Mouse (Mus musculus) fibroblast of lung, adult 2 months (primary cell): ENCODE results near the gene 1700025C18Rik.

Experiments used
- DNase-seq: peaks from one replicate; pipeline ENCODE4 v3.0.0-alpha.2; 2011; ENCODE audit warnings: low read depth

1700025C18Rik gene

DNA sequence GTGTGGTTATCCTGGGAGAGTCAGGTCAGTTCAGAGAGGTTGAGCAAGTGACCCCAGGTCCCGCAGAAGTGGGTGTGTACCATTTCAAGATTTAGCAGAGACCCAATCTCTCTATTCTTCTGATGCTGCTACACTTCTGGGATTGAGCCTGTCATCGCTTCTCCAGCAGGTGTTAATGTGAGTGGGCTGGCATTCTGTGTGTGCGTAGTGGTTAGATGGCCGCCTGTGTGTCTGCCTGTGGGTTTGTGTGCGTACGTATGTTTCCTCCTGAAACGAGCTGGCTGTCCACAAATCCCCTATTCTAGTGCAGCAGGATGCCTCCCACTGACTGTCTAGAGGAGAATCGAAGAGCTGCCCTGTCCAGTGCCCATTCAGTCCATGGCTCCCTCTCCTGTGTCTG lies 12.5 kb downstream of the 1700025C18Rik start:
- DNase-seq, result no peak

- DNase-seq, result no peak
Observed at GRCm38 (mm10) chr2:165077055-165077454, 13.5 kb downstream of the 1700025C18Rik start.

DNA sequence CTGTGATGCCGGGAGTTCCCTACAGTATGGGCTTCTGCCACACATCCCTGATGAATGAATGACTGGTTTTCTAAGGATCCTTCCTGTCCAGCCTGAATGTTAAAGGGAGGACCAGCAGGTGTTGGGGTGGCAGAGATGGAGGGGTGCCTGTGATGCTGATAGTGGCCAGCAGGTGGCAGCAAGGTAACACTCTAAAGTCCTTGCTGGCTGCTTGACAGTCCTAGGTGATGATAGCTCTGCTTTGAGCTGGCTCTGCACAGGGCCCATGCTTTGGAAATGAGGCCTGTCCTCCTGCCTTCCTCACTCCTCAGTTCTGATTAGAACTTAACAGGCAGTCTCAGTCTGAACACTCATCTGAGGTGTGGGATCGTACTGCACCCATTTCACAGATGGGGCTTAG lies 15.6 kb downstream of the 1700025C18Rik start:
- DNase-seq, result peak; percentile 25

GRCm38 (mm10) chr2:165074081-165074884 lies 16.3 kb downstream of the 1700025C18Rik start:
- DNase-seq, result no peak

DNA sequence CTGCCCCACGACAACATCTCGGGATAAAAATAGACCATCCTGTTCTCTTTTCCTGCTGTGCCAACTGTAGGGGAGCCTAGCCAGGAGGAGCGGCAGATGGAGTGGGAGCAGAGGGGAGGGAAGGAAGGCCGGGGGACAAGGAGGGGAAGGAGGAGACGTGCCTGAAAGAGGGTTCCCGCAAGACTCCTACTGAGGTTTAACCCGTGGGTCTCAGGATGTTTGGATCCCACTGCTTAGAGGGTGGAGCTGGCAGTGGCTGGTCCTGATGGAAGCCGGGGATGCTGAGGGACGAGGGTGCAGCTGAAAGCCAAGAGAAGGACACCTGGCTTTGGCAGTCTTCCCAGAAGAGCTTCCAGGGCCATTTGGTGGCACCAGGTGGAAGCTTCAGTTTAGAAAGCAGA lies 17.2 kb downstream of the 1700025C18Rik start:
- no peak for DNase-seq

DNA sequence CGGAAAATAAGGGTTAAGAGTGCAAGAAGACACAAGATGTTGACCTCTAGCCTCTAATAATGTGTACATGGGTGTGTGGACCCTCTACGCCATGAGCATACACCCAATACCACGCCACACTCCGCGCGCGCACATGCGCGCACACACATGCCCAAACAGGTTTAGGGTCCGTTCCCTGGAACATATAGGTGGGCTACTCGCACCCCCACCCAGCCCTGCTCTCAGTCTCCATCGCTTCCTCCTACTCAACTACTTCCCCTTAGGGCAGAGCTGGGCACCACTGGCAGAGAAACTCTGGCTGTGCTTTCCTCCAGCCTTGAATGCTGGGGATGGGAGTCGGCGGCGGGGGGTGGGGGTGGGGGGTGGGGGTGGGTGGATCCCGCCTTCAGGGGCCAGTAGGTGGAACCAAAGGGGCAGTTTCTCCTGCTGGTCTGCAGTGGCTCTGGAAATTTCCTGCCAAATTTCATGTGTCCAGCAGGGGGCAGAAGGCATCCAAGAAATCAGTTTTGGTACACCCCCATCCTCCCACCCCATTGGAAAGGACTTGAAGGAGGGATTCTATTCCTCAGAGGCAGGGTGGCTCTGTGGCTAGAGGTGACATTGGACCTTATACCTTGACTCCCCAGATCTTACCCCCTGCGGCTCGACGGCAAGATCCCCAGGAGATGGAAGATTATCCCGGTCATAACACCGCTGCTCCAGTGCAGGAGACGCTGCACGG lies 20.3 kb downstream of the 1700025C18Rik start:
- no peak for DNase-seq

- DNase-seq, result no peak
Observed at GRCm38 (mm10) chr2:165068806-165069205, 21.7 kb downstream of the 1700025C18Rik start.

DNA sequence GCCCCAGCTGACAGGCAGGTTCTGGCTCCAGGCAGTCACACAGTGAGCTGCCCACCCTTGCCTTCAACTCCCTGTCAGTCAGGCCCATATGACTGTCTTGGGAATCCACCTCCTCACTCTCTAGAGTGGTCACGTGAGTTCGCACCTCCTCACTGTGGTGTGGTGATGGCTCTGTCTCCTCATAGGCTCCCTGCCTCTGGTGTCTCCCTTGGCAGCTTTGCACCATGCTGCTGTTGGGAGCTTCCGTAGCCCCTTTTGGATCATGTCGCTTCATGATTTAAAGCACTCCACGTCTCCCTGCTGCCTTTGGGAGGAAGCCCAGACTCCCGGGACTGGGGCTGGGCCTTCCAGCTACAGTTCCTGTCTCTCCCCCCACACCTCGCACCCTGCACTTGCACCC lies 26.1 kb downstream of the 1700025C18Rik start:
- DNase-seq, result no peak

- DNase-seq, result no peak
Observed at GRCm38 (mm10) chr2:165061638-165062433, 28.7 kb downstream of the 1700025C18Rik start.

- no peak for DNase-seq
Observed at GRCm38 (mm10) chr2:165059961-165060360, 30.6 kb downstream of the 1700025C18Rik start.

DNA sequence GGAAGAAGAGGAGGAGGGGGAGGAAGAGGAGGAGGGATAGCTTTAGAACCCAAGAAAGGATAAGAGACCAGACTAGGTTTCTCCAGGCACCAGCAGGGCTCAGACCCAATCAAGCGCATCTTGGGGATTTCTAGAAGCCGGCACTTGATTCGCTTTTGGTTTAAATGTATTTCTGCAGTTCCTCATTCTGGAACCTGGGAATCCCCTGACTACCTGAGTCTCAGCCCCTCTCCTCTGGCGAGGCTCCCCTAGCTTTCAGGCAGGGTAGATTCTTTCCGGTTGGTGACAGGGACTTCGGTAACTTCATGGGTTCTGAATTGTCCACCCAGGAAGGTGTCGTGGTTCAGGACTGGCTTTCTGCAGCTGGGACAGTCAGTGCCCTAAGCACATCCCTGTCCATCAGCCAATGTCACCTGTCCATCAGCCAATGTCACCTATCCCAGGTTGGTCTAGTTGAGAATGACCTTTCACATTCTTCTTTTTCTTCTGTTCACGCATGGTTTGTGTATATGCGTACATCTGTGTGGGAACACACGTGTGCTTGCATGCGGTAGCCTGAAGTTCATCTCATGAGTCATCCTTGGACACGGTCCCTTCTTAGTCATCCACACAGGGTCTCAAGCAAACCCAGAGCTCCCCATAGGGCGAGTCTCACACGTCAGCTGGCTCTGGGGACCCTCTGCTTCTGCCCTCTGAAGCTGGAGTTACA lies 34.0 kb downstream of the 1700025C18Rik start:
- DNase-seq, result no peak

GRCm38 (mm10) chr2:165055905-165056304 lies 34.6 kb downstream of the 1700025C18Rik start:
- no peak for DNase-seq

DNA sequence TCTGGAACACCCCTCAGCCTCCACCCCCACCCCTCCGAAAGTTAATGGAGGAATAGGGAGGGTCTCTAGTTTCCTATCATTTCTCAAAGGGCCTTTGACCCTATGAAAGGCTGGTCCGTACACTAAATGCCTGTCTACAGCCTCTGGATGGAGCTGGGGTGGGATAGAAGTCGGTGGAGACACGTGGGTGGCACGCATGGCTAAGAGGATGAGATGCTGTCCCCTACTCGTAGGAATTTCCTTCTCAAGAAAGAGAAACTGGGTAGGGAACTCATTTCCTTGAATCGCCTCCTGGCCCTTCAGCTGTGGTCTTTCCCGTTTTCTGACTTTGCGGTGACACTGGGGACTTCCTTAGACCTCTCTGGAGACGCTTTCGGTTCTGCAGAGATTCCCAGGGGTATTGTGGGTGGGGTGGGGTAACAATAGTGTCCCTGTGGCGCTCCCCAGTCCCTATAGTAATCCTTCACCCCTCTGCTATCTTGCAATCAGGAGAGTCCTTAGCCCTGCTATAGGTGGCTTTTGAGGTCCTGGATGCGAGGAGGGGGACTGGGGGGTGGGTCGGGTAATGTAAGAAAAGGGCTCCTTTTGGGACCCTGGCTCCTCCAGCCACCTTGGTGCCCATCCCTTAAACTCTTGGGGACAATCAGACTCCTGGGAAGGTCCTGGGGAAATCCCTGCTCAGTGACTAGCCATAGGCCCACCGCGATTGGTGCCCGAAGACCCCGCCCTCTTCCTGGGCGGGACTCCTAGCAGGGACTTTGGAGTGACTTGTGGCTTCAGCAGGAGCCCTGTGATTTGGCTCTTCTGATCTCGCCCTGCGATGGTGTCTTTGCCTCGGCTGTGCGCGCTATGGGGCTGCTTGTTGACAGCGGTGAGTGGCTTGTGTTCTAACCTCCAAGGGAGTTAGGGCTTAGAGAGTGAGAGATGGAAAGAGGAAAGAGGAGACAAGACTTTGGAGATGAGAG lies 35.4 kb downstream of the 1700025C18Rik start, which contains the start of gene Cd40:
TSS of gene Cd40 (plus strand) at position 740 of the 965 bp plus-strand sequence.
- no peak for DNase-seq

- DNase-seq, result no peak
Observed at GRCm38 (mm10) chr2:165051566-165051965, 39.0 kb downstream of the 1700025C18Rik start.

GRCm38 (mm10) chr2:165050826-165051548 lies 39.6 kb downstream of the 1700025C18Rik start:
- DNase-seq, result no peak

GRCm38 (mm10) chr2:165049044-165049443 lies 41.5 kb downstream of the 1700025C18Rik start:
- DNase-seq, result no peak

DNA sequence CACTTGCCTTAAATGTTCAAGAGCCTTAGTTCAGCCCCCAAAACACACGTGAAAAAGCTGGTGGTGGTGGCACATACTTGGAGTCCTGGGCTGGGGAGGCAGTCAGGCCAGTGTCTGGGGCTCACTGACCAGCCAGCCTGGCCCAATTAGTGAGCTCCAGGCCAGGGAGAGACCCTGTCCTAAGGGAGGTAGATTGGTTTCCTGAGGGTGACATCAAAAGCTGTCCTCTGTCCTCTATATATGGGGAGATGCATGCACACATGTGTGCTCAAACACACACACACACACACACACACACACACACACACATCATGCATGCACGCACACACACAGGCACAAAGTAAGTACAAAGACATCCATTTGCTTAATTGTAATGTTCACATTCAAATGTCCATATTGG lies 46.8 kb downstream of the 1700025C18Rik start:
- no peak for DNase-seq

DNA sequence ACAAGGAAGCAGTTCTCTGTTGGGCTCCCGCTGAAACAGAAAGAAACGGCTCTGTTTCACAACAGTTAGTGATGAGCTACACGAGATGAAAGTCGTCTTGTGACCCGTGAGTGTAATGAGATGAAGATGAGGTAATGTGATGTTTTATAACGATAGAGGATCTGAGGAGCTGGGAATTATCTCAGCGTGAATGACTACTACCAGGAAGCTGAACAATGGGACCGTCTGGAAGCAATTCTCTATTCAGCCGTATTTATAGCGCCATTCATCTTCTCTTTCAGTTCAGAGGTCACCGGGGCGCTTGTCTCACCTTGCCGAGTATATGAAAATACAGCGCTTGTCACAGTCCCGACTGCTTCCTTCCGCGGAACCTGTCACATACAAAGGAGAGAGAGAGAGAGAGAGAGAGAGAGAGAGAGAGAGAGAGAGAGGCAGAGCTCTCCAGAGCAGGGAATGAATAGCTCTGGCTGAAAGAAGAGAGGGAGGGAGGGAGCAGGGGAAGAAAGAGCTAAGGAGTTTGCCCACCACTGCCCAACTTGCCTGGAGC lies 47.4 kb downstream of the 1700025C18Rik start:
- no peak for DNase-seq

- DNase-seq, result no peak
Observed at GRCm38 (mm10) chr2:165042126-165042525, 48.4 kb downstream of the 1700025C18Rik start.

GRCm38 (mm10) chr2:165037415-165037814 lies 53.1 kb downstream of the 1700025C18Rik start:
- DNase-seq, result no peak
